Comparison of ENCODE assay signal across 21 mouse cellular contexts in genomic region chr5:8341676-8342075, GRCm38 (mm10). TPM values are rescaled to one million over a fixed set of nuclear protein-coding genes. Genes with fewer than 3 reads are reported as not detected.
DNase-seq lines count a peak whose midpoint lies in the region; ATAC-seq lines count a peak whose summit lies in the region.
"Had no signal": no experiment of that assay in that cellular context is flagged by ENCODE, and none has a peak within 500 bp of the region (broad histone marks: within the 10 kb centered on the region; RNA-seq: fewer than 3 reads in every experiment).

No protein-coding gene starts in this region.

- no peaks in the 10 kb centered on the region for H3K9me3 ChIP-seq in midbrain, embryonic 14.5 days (ENCODE audit: control insufficient read depth, low read length)
- H3K9me3 ChIP-seq: embryonic facial prominence, embryonic 12.5 days; embryonic facial prominence, embryonic 15.5 days; heart, embryonic 10.5 days; hindbrain, embryonic 12.5 days; hindbrain, embryonic 15.5 days had no signal

- WGBS in midbrain, embryonic 14.5 days, result 92% methylated on average over 4 of the region's 4 CpGs

- H3K9ac ChIP-seq in midbrain, embryonic 14.5 days (replicated peaks; ENCODE audit: low read length), result no peak overlapping the region
- H3K9ac ChIP-seq: embryonic facial prominence, embryonic 12.5 days; embryonic facial prominence, embryonic 15.5 days; forebrain, postnatal 0 days; hindbrain, embryonic 12.5 days; hindbrain, embryonic 15.5 days had no signal

- H3K4me3 ChIP-seq in midbrain, embryonic 14.5 days (replicated peaks; ENCODE audit: low read depth, low read length), result no peak overlapping the region
- H3K4me3 ChIP-seq: embryonic facial prominence, embryonic 12.5 days; embryonic facial prominence, embryonic 15.5 days; heart, adult 2 months; heart, embryonic 10.5 days; hindbrain, embryonic 12.5 days; hindbrain, embryonic 15.5 days had no signal

- no peaks in the 10 kb centered on the region for H3K27me3 ChIP-seq in midbrain, embryonic 14.5 days (ENCODE audit: control insufficient read depth, insufficient read depth, low read length)
- H3K27me3 ChIP-seq: embryonic facial prominence, embryonic 12.5 days; embryonic facial prominence, embryonic 15.5 days; hindbrain, embryonic 12.5 days; hindbrain, embryonic 15.5 days had no signal

- H3K27ac ChIP-seq in midbrain, embryonic 14.5 days (replicated peaks; ENCODE audit: low read depth, low read length), result no peak overlapping the region
- H3K27ac ChIP-seq: embryonic facial prominence, embryonic 12.5 days; embryonic facial prominence, embryonic 15.5 days; heart, adult 2 months; heart, embryonic 10.5 days; hindbrain, embryonic 12.5 days; hindbrain, embryonic 15.5 days had no signal

- H3K4me2 ChIP-seq in midbrain, embryonic 14.5 days (ENCODE audit: low read length), result no peak overlapping the region
- H3K4me2 ChIP-seq: embryonic facial prominence, embryonic 12.5 days; embryonic facial prominence, embryonic 15.5 days; hindbrain, embryonic 12.5 days; hindbrain, embryonic 15.5 days had no signal

- H3K4me1 ChIP-seq in midbrain, embryonic 14.5 days (ENCODE audit: control insufficient read depth, insufficient read depth, low read length), result no peaks in the 10 kb centered on the region
- H3K4me1 ChIP-seq: embryonic facial prominence, embryonic 12.5 days; embryonic facial prominence, embryonic 15.5 days; heart, embryonic 10.5 days; hindbrain, embryonic 12.5 days; hindbrain, embryonic 15.5 days had no signal

- H3K36me3 ChIP-seq in midbrain, embryonic 14.5 days (ENCODE audit: control insufficient read depth, insufficient read depth, low read length), result 0 out of 2 replicates have a peak, but pooled peaks cover 4% of the 10 kb centered on the region
- H3K36me3 ChIP-seq: embryonic facial prominence, embryonic 12.5 days; embryonic facial prominence, embryonic 15.5 days; heart, embryonic 10.5 days; hindbrain, embryonic 12.5 days; hindbrain, embryonic 15.5 days had no signal

- DNase-seq in cerebellum, adult 11 months, result peak; percentile 48
- DNase-seq in cerebellum, adult 18-20 months, result peak; percentile 62 to 64
- DNase-seq in cerebellum, adult 9-10 months, result peak; percentile 75
- DNase-seq in cerebellum, postnatal 36 days, result peak; percentile 61 to 64
- no peak for DNase-seq in lung, postnatal 25 days (ENCODE audit: low spot score)
- no peak for DNase-seq in frontal cortex, postnatal 10 days (ENCODE audit: low spot score in 2 of 2)
- DNase-seq in midbrain, embryonic 14.5 days, result no peak
- DNase-seq: adrenal gland, adult 2 months; adrenal gland, postnatal 14 days; forebrain, postnatal 0 days; gastrocnemius, postnatal 25 days; heart, adult 2 months; kidney, adult 8-10 months had no signal

- ATAC-seq in midbrain, embryonic 14.5 days (ENCODE audit: low FRiP score, low TSS enrichment), result no peak
- ATAC-seq: CD4-positive, CD25-positive, alpha-beta regulatory T cell, adult 4 months; forebrain, embryonic 14.5 days; forebrain, postnatal 0 days; intestine, postnatal 0 days had no signal

RNA-seq across cellular contexts. Expression of gene Adam22, which starts 26.3 kb away (rescaled TPM):
- polyA plus RNA-seq in midbrain, embryonic 14.5 days (2014; fragmentation: Nextera tagmentation; extraction: Ambion mirVana), result 41.8 and 48.9 TPM in 2 replicates

Comparison
In these comparisons a context has a peak if more than half of its experiments do, and no peak if none do; other contexts are left out.
1. DNase-seq: peak in cerebellum, adult 11 months (single experiment), cerebellum, adult 18-20 months (2 of 2), cerebellum, adult 9-10 months (single experiment) and cerebellum, postnatal 36 days (2 of 2); none in lung, postnatal 25 days (single experiment), frontal cortex, postnatal 10 days (0 of 2) and midbrain, embryonic 14.5 days (single experiment).